Comparison of ENCODE assay signal across 29 mouse cellular contexts in the genomic region with DNA sequence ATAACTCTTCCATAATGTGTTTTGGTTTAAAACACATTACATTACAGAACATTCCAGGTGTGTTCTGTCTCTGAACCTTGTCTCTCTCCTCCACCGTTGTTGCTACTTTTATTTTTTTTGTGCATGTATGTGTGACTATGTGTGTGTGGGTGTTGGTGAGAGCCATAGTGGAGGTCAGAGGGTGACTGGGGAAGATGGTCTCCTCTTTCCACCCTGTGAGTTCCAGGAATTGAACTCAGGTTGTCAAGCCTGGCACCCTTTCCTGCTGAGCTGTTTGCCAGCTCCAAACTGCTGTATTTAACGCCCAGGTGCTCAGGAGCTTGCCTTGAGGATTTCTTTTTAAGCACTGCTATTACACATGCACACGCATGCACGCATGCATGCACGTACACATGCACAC. TPM values are rescaled to one million over a fixed set of nuclear protein-coding genes. Genes with fewer than 3 reads are reported as not detected.
DNase-seq lines count a peak whose midpoint lies in the region; ATAC-seq and TF ChIP-seq lines count a peak whose summit lies in the region.
"Had no signal": no experiment of that assay in that cellular context is flagged by ENCODE, and none has a peak within 500 bp of the region (broad histone marks: within the 10 kb centered on the region; RNA-seq: fewer than 3 reads in every experiment).

No protein-coding gene starts in this region.

- H3K4me2 ChIP-seq in kidney, embryonic 16.5 days (replicated peaks; ENCODE audit: low read depth, low read length) = no peak overlapping the region
- H3K4me2 ChIP-seq in liver, embryonic 12.5 days = no peak overlapping the region
- H3K4me2 ChIP-seq in liver, postnatal 0 days (ENCODE audit: low read depth, low read length) = no peak overlapping the region
- H3K4me2 ChIP-seq: embryonic facial prominence, embryonic 12.5 days; embryonic facial prominence, embryonic 15.5 days; heart, embryonic 13.5 days; hindbrain, embryonic 14.5 days had no signal

- no peak overlapping the region for H3K9ac ChIP-seq in kidney, embryonic 16.5 days (replicated peaks; ENCODE audit: low read length)
- no peak overlapping the region for H3K9ac ChIP-seq in liver, adult 2 months (ENCODE audit: low read depth, low read length)
- H3K9ac ChIP-seq in liver, embryonic 12.5 days = no peak overlapping the region
- H3K9ac ChIP-seq in liver, postnatal 0 days (replicated peaks) = no peak overlapping the region
- H3K9ac ChIP-seq: embryonic facial prominence, embryonic 12.5 days; embryonic facial prominence, embryonic 15.5 days; forebrain, postnatal 0 days; heart, embryonic 13.5 days; hindbrain, embryonic 14.5 days had no signal

- H3K79me2 ChIP-seq in liver, adult 2 months (ENCODE audit: control insufficient read depth, insufficient read depth, low read length) = no peaks in the 10 kb centered on the region

- H3K4me3 ChIP-seq in kidney, adult 2 months (ENCODE audit: insufficient read depth, low read depth, low read length) = no peak overlapping the region
- H3K4me3 ChIP-seq in kidney, embryonic 16.5 days (ENCODE audit: low read length) = no peak overlapping the region
- H3K4me3 ChIP-seq in liver, adult 2 months (ENCODE audit: insufficient read depth, low read depth, low read length) = no peak overlapping the region
- H3K4me3 ChIP-seq in liver, embryonic 12.5 days = no peak overlapping the region
- no peak overlapping the region for H3K4me3 ChIP-seq in liver, postnatal 0 days (ENCODE audit: low read depth, low read length)
- H3K4me3 ChIP-seq: embryonic facial prominence, embryonic 12.5 days; embryonic facial prominence, embryonic 15.5 days; gastrocnemius, adult 2 months; heart, embryonic 10.5 days; heart, embryonic 13.5 days had no signal

- H3K9me3 ChIP-seq in kidney, embryonic 16.5 days (ENCODE audit: low read length) = no peaks in the 10 kb centered on the region
- H3K9me3 ChIP-seq in liver, embryonic 12.5 days (replicated peaks) = no peaks in the 10 kb centered on the region
- H3K9me3 ChIP-seq in liver, postnatal 0 days (ENCODE audit: low read length) = no peaks in the 10 kb centered on the region
- H3K9me3 ChIP-seq: embryonic facial prominence, embryonic 12.5 days; embryonic facial prominence, embryonic 15.5 days; G1E; heart, embryonic 10.5 days; heart, embryonic 13.5 days had no signal

- H3K36me3 ChIP-seq in kidney, adult 2 months (ENCODE audit: control insufficient read depth, insufficient read depth, low read length) = no peaks in the 10 kb centered on the region; the same call in 1 of the 2 replicates
- H3K36me3 ChIP-seq in kidney, embryonic 16.5 days (ENCODE audit: insufficient read depth, low read length) = 0 out of 2 replicates have a peak, but pooled peaks cover under 1% of the 10 kb centered on the region
- peaks cover 1% of the 10 kb centered on the region; the same call in 1 of the 2 replicates for H3K36me3 ChIP-seq in liver, adult 2 months (ENCODE audit: control insufficient read depth, insufficient read depth, low read length)
- H3K36me3 ChIP-seq in liver, embryonic 12.5 days = peaks cover 91% of the 10 kb centered on the region
- peaks cover 52% of the 10 kb centered on the region for H3K36me3 ChIP-seq in liver, postnatal 0 days (replicated peaks; ENCODE audit: insufficient read depth, low read length)
- H3K36me3 ChIP-seq: embryonic facial prominence, embryonic 12.5 days; embryonic facial prominence, embryonic 15.5 days; heart, embryonic 10.5 days; heart, embryonic 13.5 days had no signal

- H3K27ac ChIP-seq in kidney, adult 2 months (ENCODE audit: insufficient read depth, low read depth, low read length) = no peak overlapping the region
- no peak overlapping the region for H3K27ac ChIP-seq in kidney, embryonic 16.5 days (ENCODE audit: low read length)
- 0 out of 2 replicates have a peak overlapping the region, but pooled peaks have one; percentile 0 for H3K27ac ChIP-seq in liver, adult 2 months (replicated peaks; ENCODE audit: insufficient read depth, low read depth, low read length)
- no peak overlapping the region for H3K27ac ChIP-seq in liver, embryonic 12.5 days
- H3K27ac ChIP-seq in liver, postnatal 0 days (ENCODE audit: low read depth) = no peak overlapping the region
- H3K27ac ChIP-seq: embryonic facial prominence, embryonic 12.5 days; embryonic facial prominence, embryonic 15.5 days; gastrocnemius, adult 2 months; heart, embryonic 10.5 days; heart, embryonic 13.5 days; hindbrain, embryonic 14.5 days had no signal

- H3K27me3 ChIP-seq in kidney, adult 2 months (replicated peaks; ENCODE audit: control insufficient read depth, insufficient read depth, low read length) = no peaks in the 10 kb centered on the region
- no peaks in the 10 kb centered on the region for H3K27me3 ChIP-seq in kidney, embryonic 16.5 days (ENCODE audit: insufficient read depth, low read length)
- H3K27me3 ChIP-seq in liver, adult 2 months (ENCODE audit: control insufficient read depth, insufficient read depth, low read length) = no peaks in the 10 kb centered on the region
- H3K27me3 ChIP-seq in liver, embryonic 12.5 days (replicated peaks) = no peaks in the 10 kb centered on the region
- no peaks in the 10 kb centered on the region for H3K27me3 ChIP-seq in liver, postnatal 0 days (ENCODE audit: insufficient read depth, low read length)
- H3K27me3 ChIP-seq: CH12.LX; embryonic facial prominence, embryonic 12.5 days; embryonic facial prominence, embryonic 15.5 days; heart, embryonic 13.5 days; Patski had no signal

- no peak for TF ChIP-seq EP300 in liver, postnatal 0 days (IDR thresholded peaks at IDR 0.05; ENCODE audit: low read depth)

- peak; percentile 19; the same call in 1 of the 2 replicates for ATAC-seq in kidney, embryonic 16.5 days (ENCODE audit: low FRiP score, low TSS enrichment)
- ATAC-seq in liver, embryonic 12.5 days = no peak
- no peak for ATAC-seq in liver, postnatal 0 days
- ATAC-seq: forebrain, embryonic 14.5 days; forebrain, postnatal 0 days; Patski had no signal

- TF ChIP-seq POLR2A in kidney, adult 2 months (IDR thresholded peaks at IDR 0.05; ENCODE audit: low read depth, low read length) = no peak
- TF ChIP-seq POLR2A in liver, adult 2 months (IDR thresholded peaks at IDR 0.05; ENCODE audit: extremely low read depth, insufficient read depth, low read length) = no peak

- peak; percentile 55 for DNase-seq in kidney, adult 2 months
- no peak for DNase-seq in kidney, postnatal 25 days
- no peak for DNase-seq in kidney, postnatal 14 days
- DNase-seq in liver, adult 2 months (ENCODE audit: extremely low read depth, low read depth, low spot score) = peak; percentile 56
- DNase-seq in liver, postnatal 0 days = peak; percentile 3
- DNase-seq: adrenal gland, adult 2 months; adrenal gland, postnatal 14 days; B cell, adult 2 months; cerebellum, adult 11 months; cerebellum, adult 2 months; cerebellum, adult 9-11 months; cerebellum, postnatal 25 days; forebrain, postnatal 0 days; gastrocnemius, adult 2 months; gastrocnemius, postnatal 14 days; heart, adult 18-20 months; heart, postnatal 14 days; heart, postnatal 4 days had no signal

- TF ChIP-seq CTCF in kidney, adult 2 months (conservative IDR thresholded peaks at IDR 0.05; ENCODE audit: insufficient read depth, insufficient read length, low read depth, low read length) = no peak
- TF ChIP-seq CTCF in liver, adult 2 months (IDR thresholded peaks at IDR 0.05; ENCODE audit: low read depth, low read length) = no peak
- no peak for TF ChIP-seq CTCF in liver, postnatal 0 days (IDR thresholded peaks at IDR 0.05; ENCODE audit: low read depth)

- 68% methylated on average over 5 of the region's 5 CpGs for WGBS in kidney, adult 2 months
- WGBS in kidney, embryonic 16.5 days = 69% methylated on average over 5 of the region's 5 CpGs
- 70% methylated on average over 5 of the region's 5 CpGs for WGBS in liver, adult 2 months
- WGBS in liver, embryonic 12.5 days (ENCODE audit: insufficient replicate concordance) = 92% methylated on average over 5 of the region's 5 CpGs
- WGBS in liver, postnatal 0 days (ENCODE audit: insufficient replicate concordance) = 98% methylated on average over 5 of the region's 5 CpGs

- H3K4me1 ChIP-seq in kidney, adult 2 months (ENCODE audit: control insufficient read depth, insufficient read depth, low read length) = peaks cover 22% of the 10 kb centered on the region
- H3K4me1 ChIP-seq in kidney, embryonic 16.5 days (ENCODE audit: insufficient read depth, low read length) = peaks cover 10% of the 10 kb centered on the region
- H3K4me1 ChIP-seq in liver, adult 2 months (ENCODE audit: control insufficient read depth, insufficient read depth, low read length) = peaks cover 17% of the 10 kb centered on the region
- no peaks in the 10 kb centered on the region; the same call in 1 of the 2 replicates for H3K4me1 ChIP-seq in liver, embryonic 12.5 days
- H3K4me1 ChIP-seq in liver, postnatal 0 days (ENCODE audit: insufficient read depth) = no peaks in the 10 kb centered on the region; the same call in none of the 2 replicates
- H3K4me1 ChIP-seq: embryonic facial prominence, embryonic 12.5 days; embryonic facial prominence, embryonic 15.5 days had no signal

RNA-seq across cellular contexts. Expression of a gene that starts 35.2 kb away (rescaled TPM):
- 3.4 and 4.7 TPM in 2 replicates for polyA plus RNA-seq in kidney, adult 2 months (2012; rRNA removed)
- polyA plus RNA-seq in kidney, embryonic 16.5 days (2015; fragmentation: Nextera tagmentation; extraction: Ambion mirVana) = 3.8 and 5.7 TPM in 2 replicates
- total RNA-seq in liver, adult 2 months (2014; rRNA removed) = 7.9 and 8.1 TPM in 2 replicates
- polyA plus RNA-seq in liver, adult 2 months (2012; rRNA removed) = 7.9 and 10.5 TPM in 2 replicates
- polyA plus RNA-seq in liver, embryonic 12.5 days (2016; fragmentation: Nextera tagmentation; extraction: Ambion mirVana) = 1.3 and 1.8 TPM in 2 replicates
- polyA plus RNA-seq in liver, postnatal 0 days (2015; fragmentation: Nextera tagmentation; extraction: Ambion mirVana) = 1.9 TPM in 2 replicates

Comparison
In these comparisons a context has a peak if more than half of its experiments do, and no peak if none do; other contexts are left out.
1. DNase-seq: peak in kidney, adult 2 months (single experiment), liver, adult 2 months (single experiment) and liver, postnatal 0 days (single experiment); none in kidney, postnatal 25 days (0 of 2) and kidney, postnatal 14 days (single experiment).